ENCODE assay signal across 8 mouse cellular contexts in genomic region chr3:146521652-146522020, GRCm38 (mm10). TPM values are rescaled to one million over a fixed set of nuclear protein-coding genes. Genes with fewer than 3 reads are reported as not detected.
DNase-seq lines count a peak whose midpoint lies in the region; ATAC-seq and TF ChIP-seq lines count a peak whose summit lies in the region.

No protein-coding gene starts in this region.

- H3K9ac ChIP-seq in heart, embryonic 11.5 days (ENCODE audit: low read depth, low read length): peak overlapping the region; percentile 96
- peak overlapping the region; percentile 94 for H3K9ac ChIP-seq in CH12.LX (ENCODE audit: insufficient read depth, low read depth)
- peak overlapping the region; percentile 89 for H3K9ac ChIP-seq in forebrain, embryonic 11.5 days (ENCODE audit: low read length)
- peak overlapping the region; percentile 85 for H3K9ac ChIP-seq in liver, embryonic 13.5 days

- peaks cover 29% of the 10 kb centered on the region for H3K79me2 ChIP-seq in CH12.LX (replicated peaks; ENCODE audit: control insufficient read depth, extremely low read depth, insufficient read depth, poor library complexity, severe bottlenecking)

- TF ChIP-seq RAD21 in CH12.LX (IDR thresholded peaks at IDR 0.05; ENCODE audit: low read depth, low read length): no peak

- TF ChIP-seq EP300 in CH12.LX (IDR thresholded peaks at IDR 0.05; ENCODE audit: low read length): no peak

- H3K27ac ChIP-seq in heart, embryonic 11.5 days (ENCODE audit: low read depth, low read length): peak overlapping the region; percentile 99
- peak overlapping the region; percentile 81 for H3K27ac ChIP-seq in CH12.LX (ENCODE audit: insufficient read depth, low read depth)
- H3K27ac ChIP-seq in forebrain, embryonic 11.5 days (ENCODE audit: low read depth, low read length): peak overlapping the region; percentile 94
- H3K27ac ChIP-seq in liver, embryonic 13.5 days: peak overlapping the region; percentile 96

- H3K4me1 ChIP-seq in heart, embryonic 11.5 days (ENCODE audit: control insufficient read depth, insufficient read depth, low read length): no peaks in the 10 kb centered on the region
- H3K4me1 ChIP-seq in CH12.LX (ENCODE audit: control insufficient read depth in 1 of 2, insufficient read depth in 2 of 2): peaks cover 2 to 17% of the 10 kb centered on the region in 2 experiments
- H3K4me1 ChIP-seq in forebrain, embryonic 11.5 days (replicated peaks; ENCODE audit: control insufficient read depth, insufficient read depth, low read length): no peaks in the 10 kb centered on the region
- H3K4me1 ChIP-seq in liver, embryonic 13.5 days (replicated peaks): peaks cover 14% of the 10 kb centered on the region

- H3K36me3 ChIP-seq in heart, embryonic 11.5 days (ENCODE audit: control insufficient read depth, insufficient read depth, low read length): peaks cover 6% of the 10 kb centered on the region
- peaks cover 19 to 29% of the 10 kb centered on the region in 2 experiments for H3K36me3 ChIP-seq in CH12.LX (replicated peaks in 1 of 2; ENCODE audit: control insufficient read depth in 1 of 2, insufficient read depth in 1 of 2, low read length in 1 of 2)
- H3K36me3 ChIP-seq in forebrain, embryonic 11.5 days (ENCODE audit: control insufficient read depth, insufficient read depth, low read length): no peaks in the 10 kb centered on the region; the same call in 1 of the 2 replicates
- H3K36me3 ChIP-seq in liver, embryonic 13.5 days: peaks cover 21% of the 10 kb centered on the region

- DNase-seq in heart, adult 9 months (ENCODE audit: low spot score in 2 of 2): no peak
- DNase-seq in CH12.LX (ENCODE audit: extremely low read depth): no peak
- DNase-seq in forebrain, embryonic 11.5 days (ENCODE audit: low spot score): no peak
- DNase-seq in liver, embryonic 13.5 days: no peak
- DNase-seq in adrenal gland, adult 18-20 months (ENCODE audit: low spot score in 2 of 2): no peak
- no peak for DNase-seq in urinary bladder, adult 18-20 months (ENCODE audit: low spot score in 2 of 2)
- no peak for DNase-seq in kidney, postnatal 25 days

- dilution Hi-C loops in CH12.LX (cut with MboI; ENCODE audit: extremely low pct_ligation_motif_present, extremely low pct_unique_long_range_greater_than_20kb, low sequenced_read_pairs): no loop called here

- in situ Hi-C loops in CH12.LX (cut with MboI; ENCODE audit: low pct_ligation_motif_present, low pct_unique_long_range_greater_than_20kb, low sequenced_read_pairs): no loop called here

- ATAC-seq in heart, embryonic 11.5 days (replicated peaks; ENCODE audit: insufficient number of reproducible peaks, low FRiP score, low TSS enrichment): 0 out of 2 replicates have a peak, but pooled peaks have one; percentile 7
- peak; percentile 24; the same call in 1 of the 2 replicates for ATAC-seq in forebrain, embryonic 11.5 days (replicated peaks; ENCODE audit: low FRiP score)
- no peak for ATAC-seq in liver, embryonic 13.5 days (ENCODE audit: low read depth)

- peak overlapping the region; percentile 75 for H3K4me2 ChIP-seq in heart, embryonic 11.5 days
- H3K4me2 ChIP-seq in CH12.LX (ENCODE audit: insufficient read depth, low read depth, poor library complexity, severe bottlenecking): peak overlapping the region; percentile 44
- H3K4me2 ChIP-seq in forebrain, embryonic 11.5 days (ENCODE audit: low read depth, low read length, severe bottlenecking): peak overlapping the region; percentile 47
- H3K4me2 ChIP-seq in liver, embryonic 13.5 days: peak overlapping the region; percentile 91

- TF ChIP-seq POLR2A in CH12.LX (IDR thresholded peaks at IDR 0.05; ENCODE audit: low read depth, low read length): no peak

- no peaks in the 10 kb centered on the region for H3K9me3 ChIP-seq in heart, embryonic 11.5 days (replicated peaks; ENCODE audit: control insufficient read depth, low read length)
- H3K9me3 ChIP-seq in CH12.LX (replicated peaks; ENCODE audit: low read length): no peaks in the 10 kb centered on the region
- no peaks in the 10 kb centered on the region for H3K9me3 ChIP-seq in forebrain, embryonic 11.5 days (ENCODE audit: control insufficient read depth, low read length)
- no peaks in the 10 kb centered on the region for H3K9me3 ChIP-seq in liver, embryonic 13.5 days (replicated peaks)

- peak overlapping the region; percentile 90 for H3K4me3 ChIP-seq in heart, embryonic 11.5 days (ENCODE audit: low read depth, low read length)
- peak overlapping the region; percentile 75 to 87 (median 78) for H3K4me3 ChIP-seq in CH12.LX (replicated peaks in 1 of 3; ENCODE audit: low read depth in 2 of 3, low read length in 2 of 3, poor library complexity in 1 of 3)
- peak overlapping the region; percentile 76 for H3K4me3 ChIP-seq in forebrain, embryonic 11.5 days (ENCODE audit: low read depth, low read length)
- peak overlapping the region; percentile 93 for H3K4me3 ChIP-seq in liver, embryonic 13.5 days (replicated peaks)

- WGBS in heart, embryonic 11.5 days (ENCODE audit: insufficient replicate concordance): 8% methylated on average over 8 of the region's 8 CpGs
- 18% methylated on average over 8 of the region's 8 CpGs for WGBS in forebrain, embryonic 11.5 days
- WGBS in liver, embryonic 13.5 days (ENCODE audit: insufficient replicate concordance): 5% methylated on average over 8 of the region's 8 CpGs

- no peak for TF ChIP-seq CTCF in CH12.LX (conservative IDR thresholded peaks at IDR 0.05 in 1 of 2, IDR thresholded peaks at IDR 0.05 in 1 of 2; ENCODE audit: low read depth in 2 of 2, low read length in 2 of 2)

- H3K27me3 ChIP-seq in heart, embryonic 11.5 days (ENCODE audit: control insufficient read depth, insufficient read depth, low read length): no peaks in the 10 kb centered on the region
- H3K27me3 ChIP-seq in CH12.LX (replicated peaks): no peaks in the 10 kb centered on the region
- H3K27me3 ChIP-seq in forebrain, embryonic 11.5 days (ENCODE audit: control insufficient read depth, insufficient read depth, low read length): no peaks in the 10 kb centered on the region
- H3K27me3 ChIP-seq in liver, embryonic 13.5 days: no peaks in the 10 kb centered on the region

TF ChIP-seq in CH12.LX, 34 proteins besides CTCF, POLR2A, EP300 and RAD21:
- peak; percentile 50; the same call in 1 of the 2 replicates for TF ChIP-seq MAFK (IDR thresholded peaks at IDR 0.05; ENCODE audit: insufficient replicate concordance, low read length)
- TF ChIP-seq MXI1 (IDR thresholded peaks at IDR 0.05; ENCODE audit: low read depth, low read length): no peak
- peak; percentile 78; the same call in 1 of the 2 replicates for TF ChIP-seq CHD1 (IDR thresholded peaks at IDR 0.05; ENCODE audit: low read depth, low read length)

RNA-seq across cellular contexts. Expression of gene Rpf1, which starts 0.4 kb away (rescaled TPM):
- polyA plus RNA-seq in heart, embryonic 11.5 days (2014; fragmentation: Nextera tagmentation; extraction: Ambion mirVana): 47.2 and 49.8 TPM in 2 replicates
- total RNA-seq in CH12.LX (2012; rRNA removed) (100 and 121 TPM in 2 replicates), CH12.LX (2014; rRNA removed) (262 and 300 TPM in 2 replicates)
- 185 and 207 TPM in 2 replicates for polyA plus RNA-seq in CH12.LX (2012; ENCODE audit: insufficient read length, low read depth)
- polyA plus RNA-seq in forebrain, embryonic 11.5 days (2014; fragmentation: Nextera tagmentation; extraction: Ambion mirVana): 70.0 and 72.8 TPM in 2 replicates
- polyA plus RNA-seq in liver, embryonic 13.5 days (2015; fragmentation: Nextera tagmentation; extraction: Ambion mirVana): 41.5 and 52.6 TPM in 2 replicates
- total RNA-seq in adrenal gland, adult 18-20 months (2021): 10 to 100 TPM; 23.4 to 28.9 TPM

RNA-seq across cellular contexts. Expression of gene Gng5, which starts 22.0 kb away (rescaled TPM):
- 1,522 and 1,550 TPM in 2 replicates for polyA plus RNA-seq in heart, embryonic 11.5 days (2014; fragmentation: Nextera tagmentation; extraction: Ambion mirVana)
- total RNA-seq in CH12.LX (2012; rRNA removed) (397 and 398 TPM in 2 replicates), CH12.LX (2014; rRNA removed) (630 and 677 TPM in 2 replicates)
- polyA plus RNA-seq in CH12.LX (2012; ENCODE audit: insufficient read length, low read depth): 447 and 603 TPM in 2 replicates
- 977 and 1,050 TPM in 2 replicates for polyA plus RNA-seq in forebrain, embryonic 11.5 days (2014; fragmentation: Nextera tagmentation; extraction: Ambion mirVana)
- 639 and 648 TPM in 2 replicates for polyA plus RNA-seq in liver, embryonic 13.5 days (2015; fragmentation: Nextera tagmentation; extraction: Ambion mirVana)
- 100 to 1,000 TPM; 264 to 272 TPM for total RNA-seq in adrenal gland, adult 18-20 months (2021)

RNA-seq across cellular contexts. Expression of gene Spata1, which starts 22.1 kb away (rescaled TPM):
- polyA plus RNA-seq in heart, embryonic 11.5 days (2014; fragmentation: Nextera tagmentation; extraction: Ambion mirVana): 6.9 and 7.3 TPM in 2 replicates
- 1.3 and 2.0 TPM in 2 replicates for total RNA-seq in CH12.LX (2012; rRNA removed)
- 1.4 and 1.8 TPM in 2 replicates for total RNA-seq in CH12.LX (2014; rRNA removed)
- polyA plus RNA-seq in CH12.LX (2012; ENCODE audit: insufficient read length, low read depth): 2.6 and 2.9 TPM in 2 replicates
- polyA plus RNA-seq in forebrain, embryonic 11.5 days (2014; fragmentation: Nextera tagmentation; extraction: Ambion mirVana): 5.9 and 7.5 TPM in 2 replicates
- polyA plus RNA-seq in liver, embryonic 13.5 days (2015; fragmentation: Nextera tagmentation; extraction: Ambion mirVana): 0.88 and 1.1 TPM in 2 replicates
- 1 to 10 TPM; 2.7 to 3.3 TPM for total RNA-seq in adrenal gland, adult 18-20 months (2021)

RNA-seq across cellular contexts. Expression of gene Uox, which starts 48.6 kb away (rescaled TPM):
- not detected in 2 replicates for polyA plus RNA-seq in heart, embryonic 11.5 days (2014; fragmentation: Nextera tagmentation; extraction: Ambion mirVana)
- not detected in 2 replicates for total RNA-seq in CH12.LX (2012; rRNA removed)
- total RNA-seq in CH12.LX (2014; rRNA removed): not detected in 2 replicates
- polyA plus RNA-seq in CH12.LX (2012; ENCODE audit: insufficient read length, low read depth): not detected in 2 replicates
- polyA plus RNA-seq in forebrain, embryonic 11.5 days (2014; fragmentation: Nextera tagmentation; extraction: Ambion mirVana): not detected in 2 replicates
- polyA plus RNA-seq in liver, embryonic 13.5 days (2015; fragmentation: Nextera tagmentation; extraction: Ambion mirVana): 2.1 and 3.0 TPM in 2 replicates
- under 1 TPM in 1 of 2 experiments, not detected in 1; 0.53 TPM for total RNA-seq in adrenal gland, adult 18-20 months (2021)
